Mouse (Mus musculus) cerebral cortex, adult 2 months (tissue): ENCODE data around the gene Atp2b4.

Experiments
- WGBS: fragments of 180-500 bp; shearing (Covaris S2); methylation state at CpG from one replicate; pipeline ENCODE4 v1.1.7; 2018; 5-methylcytosine and 5-hydroxymethylcytosine counted together

The Atp2b4 gene

DNA sequence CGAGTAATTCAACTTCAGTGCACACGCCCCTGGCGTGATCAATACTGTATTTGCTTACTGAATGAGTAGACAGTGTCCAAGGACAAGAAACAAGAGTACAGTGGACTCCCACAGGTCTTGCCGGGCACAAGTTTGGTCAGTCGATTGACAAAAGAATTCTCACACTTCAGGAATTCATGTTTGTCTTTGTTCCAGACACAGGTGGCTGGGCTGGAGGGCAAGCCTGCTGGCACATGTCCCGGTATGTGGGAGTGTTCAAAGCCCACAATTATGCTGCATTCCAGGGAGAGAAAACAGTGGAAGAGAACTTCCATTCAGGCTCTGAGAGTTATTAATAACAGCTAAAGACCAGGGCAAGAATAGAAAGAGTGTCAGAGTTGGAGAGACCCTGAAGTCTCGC lies 104.9 kb downstream of the Atp2b4 start:
- 29% methylated on average over 7 of the region's 7 CpGs for WGBS

DNA sequence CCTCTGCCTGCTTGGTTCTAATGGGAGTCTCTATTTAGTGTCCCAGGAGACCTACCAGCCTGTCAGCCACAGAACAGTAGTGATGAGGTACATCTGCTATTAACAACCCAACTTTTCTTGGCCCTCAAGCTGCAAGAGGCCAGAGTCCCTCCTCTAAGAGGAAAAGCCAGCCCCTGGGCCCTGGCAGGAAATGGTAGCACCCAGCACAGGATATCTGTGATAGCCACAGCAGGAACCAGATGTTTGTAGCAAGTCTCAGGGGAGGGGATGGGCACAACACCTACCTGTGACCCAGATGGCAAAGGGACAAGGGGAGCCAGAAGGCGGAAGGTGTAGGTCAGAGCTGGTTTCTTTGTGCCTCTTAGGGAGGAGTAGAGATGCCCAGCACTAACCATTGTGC lies 106.0 kb downstream of the Atp2b4 start:
- 97% methylated on average over 1 of the region's 1 CpGs for WGBS

DNA sequence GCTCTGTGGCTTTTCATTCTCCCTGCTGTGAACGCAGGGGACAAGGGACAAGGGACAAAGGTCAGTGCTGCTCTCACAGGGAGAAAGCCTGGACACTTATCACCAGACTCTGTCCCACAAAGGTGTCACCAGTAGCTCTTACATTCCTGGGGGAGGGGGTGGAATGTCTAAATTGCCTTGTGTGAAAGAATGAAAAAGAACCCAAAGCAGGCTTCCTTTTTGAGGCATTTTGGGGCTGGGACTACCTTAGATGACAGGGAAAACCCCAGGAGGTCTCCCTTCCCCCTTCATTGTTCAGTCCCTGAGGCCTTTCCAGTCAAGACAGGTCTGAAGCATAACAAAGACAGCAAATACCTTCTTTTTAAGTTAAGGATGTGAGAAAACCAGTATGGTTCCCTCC lies 106.5 kb downstream of the Atp2b4 start:
- WGBS: 39% methylated on average over 1 of the region's 1 CpGs

DNA sequence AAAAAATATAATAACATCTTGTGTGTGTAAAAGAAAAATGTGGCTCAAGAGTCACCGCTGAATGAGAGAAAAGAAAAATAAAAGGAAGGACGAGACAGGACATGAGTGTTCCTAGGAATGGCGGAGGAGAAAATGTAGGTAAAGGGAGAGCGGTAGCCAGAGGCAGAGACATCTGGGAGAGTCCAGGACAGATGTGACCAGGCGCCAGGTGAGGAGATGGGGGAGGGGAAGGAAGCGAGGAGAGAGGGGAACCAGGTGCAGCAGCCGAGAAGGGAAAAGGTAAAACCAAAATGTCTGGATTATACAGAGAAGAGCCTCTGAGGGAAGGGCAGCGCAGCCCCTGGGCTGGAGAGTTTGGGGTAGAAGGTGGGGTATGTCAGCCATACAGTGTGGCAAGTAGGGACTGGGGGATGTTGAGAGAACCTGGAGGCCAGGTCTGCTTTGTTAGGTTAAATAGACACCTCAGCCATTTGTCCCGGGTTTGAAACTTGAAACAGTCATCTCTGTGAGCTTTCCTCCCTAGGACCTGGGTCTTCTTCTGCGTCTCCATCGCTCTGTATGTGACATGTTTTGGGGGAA lies 107.2 kb downstream of the Atp2b4 start:
- 88% methylated on average over 11 of the region's 11 CpGs for WGBS

DNA sequence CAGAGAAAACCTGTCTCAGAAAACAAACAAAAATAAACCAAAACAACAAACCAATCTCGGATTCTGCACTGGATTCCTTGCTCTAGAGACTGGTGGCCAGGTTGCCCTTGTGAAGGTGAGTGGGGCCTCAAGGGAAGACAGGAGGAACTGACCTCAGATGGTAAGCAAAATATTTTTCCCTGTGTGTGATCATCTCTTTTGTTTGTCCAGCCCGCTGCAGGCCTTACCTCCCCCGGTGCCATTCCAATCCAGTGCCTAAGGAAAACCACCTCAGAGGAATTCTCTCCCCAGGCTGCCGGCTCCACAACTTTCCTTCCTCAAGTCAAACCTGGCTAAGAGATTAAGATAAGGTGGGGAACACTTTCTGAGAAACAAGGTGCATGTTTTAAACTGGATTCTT lies 108.6 kb downstream of the Atp2b4 start:
- WGBS: 65% methylated on average over 4 of the region's 4 CpGs

DNA sequence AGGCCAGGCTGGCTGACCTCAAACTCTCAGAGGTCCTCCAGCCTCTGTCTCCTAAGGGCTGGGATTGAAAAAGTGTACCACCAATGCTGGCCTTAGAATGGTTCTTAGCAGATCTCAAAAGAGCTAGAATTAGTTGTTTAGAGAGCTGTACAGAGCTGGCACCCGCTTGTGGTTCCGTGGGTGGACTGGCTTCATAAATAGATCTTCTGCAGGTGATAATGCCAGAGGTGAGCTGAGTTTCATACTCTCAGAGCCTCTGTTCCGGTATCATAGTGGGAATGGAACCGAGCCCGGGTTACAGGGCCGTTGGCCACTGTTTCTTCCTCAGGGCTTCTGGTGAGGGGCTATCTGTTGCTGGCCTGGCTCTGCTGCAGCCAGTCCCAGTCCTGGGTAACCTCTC lies 109.8 kb downstream of the Atp2b4 start:
- WGBS: 85% methylated on average over 6 of the region's 6 CpGs

DNA sequence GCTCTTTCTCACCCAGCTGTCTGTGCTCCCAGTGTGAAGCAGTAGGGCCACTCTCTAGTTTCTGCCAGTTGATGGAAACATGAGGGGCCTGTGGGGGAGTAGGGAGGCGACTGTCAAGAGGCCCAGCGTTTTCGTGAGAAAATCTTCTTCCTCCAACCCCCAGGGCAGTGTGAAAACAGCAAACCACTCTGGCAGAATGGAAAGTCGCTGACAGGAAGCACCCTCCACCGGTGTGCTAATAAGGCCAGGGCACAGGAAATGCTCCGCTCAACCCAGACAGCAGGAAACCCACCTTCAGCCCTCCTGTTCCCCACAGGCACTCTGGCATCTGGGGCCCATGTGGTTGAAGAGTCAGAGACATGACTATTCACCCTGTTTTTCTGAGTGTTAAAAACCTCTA lies 110.9 kb downstream of the Atp2b4 start, which contains the start of gene Lax1:
Gene Lax1, minus strand, starts transcription at position 212 of the 400 bp plus-strand sequence.
- 61% methylated on average over 6 of the region's 6 CpGs for whole genome bisulfite sequencing

GRCm38 (mm10) chr1:133688301-133688700 lies 112.5 kb downstream of the Atp2b4 start:
- 83% methylated on average over 7 of the region's 7 CpGs for WGBS

DNA sequence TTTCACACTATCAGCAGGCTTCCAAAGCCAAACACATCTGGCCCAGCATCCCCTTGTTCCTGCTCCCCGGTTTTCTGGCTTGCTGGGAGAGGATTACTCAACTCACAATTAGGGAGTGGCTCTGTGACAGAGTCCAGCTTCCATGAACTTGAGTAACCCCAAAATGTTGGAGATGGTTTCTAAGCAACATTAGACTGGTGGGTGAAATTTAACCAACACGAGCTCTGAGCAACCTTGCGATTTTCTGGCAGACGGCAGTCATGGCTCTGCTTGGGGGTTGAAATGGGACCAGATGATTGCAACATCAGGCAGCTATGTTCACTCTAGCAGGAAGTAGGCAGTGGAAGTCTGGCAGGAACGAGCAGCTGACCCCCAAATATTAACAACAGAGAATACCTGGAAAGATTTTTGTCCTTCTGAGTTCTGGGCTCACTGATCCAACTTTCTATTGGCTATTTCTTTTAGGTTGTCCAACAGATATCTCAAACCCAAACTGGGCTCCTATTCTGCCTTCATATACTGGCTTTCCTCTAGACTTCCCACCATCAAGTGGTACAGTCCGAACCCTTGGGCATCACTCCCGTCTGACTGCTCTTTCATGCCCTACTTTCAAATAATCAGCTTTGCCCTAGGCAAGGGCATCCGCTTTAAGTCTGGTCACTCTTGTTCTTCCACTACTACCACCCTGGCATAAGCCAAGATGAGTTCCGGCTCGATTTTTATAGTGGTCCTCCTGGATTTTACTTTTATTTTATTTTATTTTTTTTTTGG lies 114.9 kb downstream of the Atp2b4 start:
- WGBS: 56% methylated on average over 10 of the region's 10 CpGs

- WGBS: 66% methylated on average over 3 of the region's 3 CpGs
These were observed 129.0 kb downstream of the Atp2b4 start for GRCm38 (mm10) chr1:133671801-133672200.

- WGBS: 88% methylated on average over 3 of the region's 3 CpGs
These were observed 129.6 kb downstream of the Atp2b4 start for GRCm38 (mm10) chr1:133671266-133671665.

- WGBS: 86% methylated on average over 6 of the region's 6 CpGs
These were observed 130.1 kb downstream of the Atp2b4 start for GRCm38 (mm10) chr1:133670776-133671175.

GRCm38 (mm10) chr1:133670190-133670589 lies 130.7 kb downstream of the Atp2b4 start:
- 93% methylated on average over 12 of the region's 12 CpGs for WGBS

DNA sequence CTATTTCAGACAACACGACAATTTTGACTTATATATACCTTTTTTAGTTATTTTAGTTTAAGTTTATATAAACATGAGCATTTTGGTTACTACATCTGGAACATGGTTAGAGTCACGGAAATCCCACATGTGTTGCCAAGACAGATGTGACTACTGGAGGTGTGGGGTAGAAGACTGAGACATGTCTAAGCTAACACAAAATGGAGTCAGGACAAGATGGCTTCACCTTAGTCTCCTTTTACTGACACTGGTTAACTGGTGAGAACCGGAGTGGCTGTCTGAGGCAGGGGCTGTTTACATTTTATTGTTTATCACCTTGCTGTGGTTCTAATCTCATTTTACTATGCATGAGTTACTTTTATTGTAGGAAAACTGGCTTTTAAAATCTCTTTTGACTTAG lies 132.2 kb downstream of the Atp2b4 start:
- WGBS: 94% methylated on average over 3 of the region's 3 CpGs

DNA sequence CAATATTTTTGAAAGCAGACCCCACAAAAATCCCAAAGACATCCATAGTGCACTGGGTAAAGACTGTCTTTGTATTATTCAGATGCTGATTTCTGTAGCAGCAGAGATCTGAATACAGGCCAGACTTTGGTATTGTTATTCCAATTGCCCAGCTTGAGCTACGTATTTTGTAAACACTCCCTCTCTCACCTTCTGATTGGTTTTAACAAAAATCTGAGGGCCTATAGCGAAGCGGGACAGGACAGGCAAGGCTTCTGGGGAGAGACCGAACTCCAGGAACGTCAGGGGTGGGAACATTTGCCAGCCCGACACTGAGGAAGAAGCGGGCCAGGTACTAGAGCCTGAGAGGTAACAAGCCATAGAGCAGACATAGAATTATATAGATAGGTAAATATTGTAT lies 133.1 kb downstream of the Atp2b4 start:
- WGBS: 75% methylated on average over 7 of the region's 7 CpGs

DNA sequence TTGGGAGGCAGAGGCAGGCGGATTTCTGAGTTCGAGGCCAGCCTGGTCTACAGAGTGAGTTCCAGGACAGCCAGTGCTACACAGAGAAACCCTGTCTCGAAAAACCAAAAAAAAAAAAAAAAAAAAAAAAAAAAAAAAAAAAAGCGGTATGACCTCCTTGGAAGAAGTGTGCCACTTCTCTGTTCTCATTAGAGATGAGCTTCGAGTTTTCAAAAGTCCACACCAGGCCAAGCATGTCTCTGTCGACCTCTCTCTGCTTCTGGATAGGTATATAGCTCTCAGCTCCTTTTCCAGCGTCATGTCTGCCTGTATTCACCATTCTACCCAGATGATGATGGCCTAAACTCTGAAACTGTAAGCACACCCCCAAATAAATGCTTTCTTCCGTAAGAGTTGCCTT lies 135.1 kb downstream of the Atp2b4 start:
- 90% methylated on average over 8 of the region's 8 CpGs for WGBS

- 78% methylated on average over 11 of the region's 11 CpGs for WGBS
These were observed 136.5 kb downstream of the Atp2b4 start for GRCm38 (mm10) chr1:133664203-133664970.

DNA sequence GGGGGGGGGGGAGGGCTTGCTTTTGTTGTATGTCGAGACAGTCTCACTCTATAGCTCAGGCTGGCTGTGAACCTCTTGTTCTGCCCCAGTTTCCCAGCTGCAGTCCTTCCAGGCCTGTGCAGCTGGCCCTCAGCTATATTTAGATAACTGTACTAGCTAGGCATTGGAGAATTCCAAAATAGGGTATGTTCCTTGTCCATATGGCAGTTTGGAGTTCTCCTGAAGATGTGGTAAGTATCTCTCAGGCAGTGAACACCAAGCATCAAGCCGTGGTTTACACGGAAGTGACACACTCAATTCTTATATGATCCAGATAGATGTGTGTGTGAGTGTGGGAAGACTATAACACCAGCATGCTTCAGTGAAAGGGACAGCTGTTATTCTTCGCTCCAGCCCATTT lies 137.4 kb downstream of the Atp2b4 start:
- WGBS: 41% methylated on average over 4 of the region's 4 CpGs

GRCm38 (mm10) chr1:133662941-133663340 lies 137.9 kb downstream of the Atp2b4 start:
- WGBS: 96% methylated on average over 7 of the region's 7 CpGs

- 1% methylated on average over 26 of the region's 26 CpGs for WGBS
These were observed 139.5 kb downstream of the Atp2b4 start, which contains the start of gene Gm38394 for GRCm38 (mm10) chr1:133661203-133661933. TSS of gene Gm38394 (minus strand) at chr1:133661318.

DNA sequence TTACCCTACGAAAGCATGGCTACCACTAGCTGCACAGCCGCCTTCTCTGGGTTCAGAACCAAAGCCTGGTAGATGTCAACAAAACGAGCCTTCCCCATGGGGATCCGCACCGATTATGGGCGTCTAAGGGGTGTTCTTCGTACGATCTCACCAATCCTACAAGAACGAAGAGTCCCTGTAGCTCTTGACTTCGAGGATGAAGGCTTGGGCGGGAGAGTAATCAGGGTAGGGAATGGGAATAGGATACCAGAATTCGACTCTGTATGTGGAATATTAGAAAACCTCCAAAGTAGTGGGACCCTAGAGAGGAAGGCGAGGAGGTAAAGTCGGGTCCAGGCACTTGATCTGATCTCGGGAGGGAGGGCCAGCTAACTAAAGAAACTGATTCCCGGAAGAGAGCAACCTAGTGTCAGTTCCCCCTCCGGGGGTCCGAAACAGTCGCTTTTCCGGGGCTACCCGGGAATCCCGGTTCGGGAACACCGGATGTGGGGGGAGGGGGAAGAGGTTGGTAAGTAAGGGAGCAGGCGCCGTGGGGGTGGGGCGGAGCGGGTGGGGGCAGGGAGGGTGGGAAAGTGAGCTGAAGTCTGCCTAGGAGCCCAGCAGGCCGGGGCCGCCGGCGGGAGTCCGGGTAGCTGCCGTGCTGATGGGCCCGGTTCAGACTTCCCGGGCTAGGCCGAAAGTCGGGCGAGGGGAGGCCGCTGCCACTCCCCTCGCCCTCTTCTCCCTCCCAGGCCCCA lies 140.2 kb downstream of the Atp2b4 start, which contains the start of gene Zbed6:
Gene Zbed6, minus strand, starts transcription at position 420 of the 737 bp plus-strand sequence.
- under 1% methylated on average over 38 of the region's 41 CpGs for WGBS
